Mouse (Mus musculus): ENCODE measurements around the gene Vps33b.
A peak's percentile ranks its signal among the peaks of the same experiment; 100 is the strongest.
"Not testable (repeated sequence)": the region's sequence is repeated elsewhere in the genome, so short reads cannot be mapped to it uniquely, and the experiment has no call there.

Vps33b gene

DNA sequence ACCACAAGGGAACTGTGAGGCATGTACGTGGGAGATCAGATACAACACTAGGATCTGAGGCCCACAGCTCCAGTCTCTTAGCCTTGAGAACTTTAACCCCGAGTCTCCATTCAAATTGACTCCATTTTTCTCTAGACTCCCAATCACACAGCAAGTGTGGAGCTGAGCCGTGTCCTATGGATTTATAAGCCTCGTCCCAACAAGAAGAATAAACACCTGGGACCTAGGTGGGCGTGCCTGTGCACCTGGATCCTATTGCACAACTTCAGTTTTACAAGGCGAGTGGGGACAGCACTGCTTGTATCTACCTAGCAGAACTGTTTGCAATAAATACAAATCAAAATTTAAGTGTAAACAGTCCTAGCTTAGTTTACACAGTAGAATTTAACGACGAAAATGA is 53.9 kb downstream of the Vps33b start:
- no peak for DNase-seq

DNA sequence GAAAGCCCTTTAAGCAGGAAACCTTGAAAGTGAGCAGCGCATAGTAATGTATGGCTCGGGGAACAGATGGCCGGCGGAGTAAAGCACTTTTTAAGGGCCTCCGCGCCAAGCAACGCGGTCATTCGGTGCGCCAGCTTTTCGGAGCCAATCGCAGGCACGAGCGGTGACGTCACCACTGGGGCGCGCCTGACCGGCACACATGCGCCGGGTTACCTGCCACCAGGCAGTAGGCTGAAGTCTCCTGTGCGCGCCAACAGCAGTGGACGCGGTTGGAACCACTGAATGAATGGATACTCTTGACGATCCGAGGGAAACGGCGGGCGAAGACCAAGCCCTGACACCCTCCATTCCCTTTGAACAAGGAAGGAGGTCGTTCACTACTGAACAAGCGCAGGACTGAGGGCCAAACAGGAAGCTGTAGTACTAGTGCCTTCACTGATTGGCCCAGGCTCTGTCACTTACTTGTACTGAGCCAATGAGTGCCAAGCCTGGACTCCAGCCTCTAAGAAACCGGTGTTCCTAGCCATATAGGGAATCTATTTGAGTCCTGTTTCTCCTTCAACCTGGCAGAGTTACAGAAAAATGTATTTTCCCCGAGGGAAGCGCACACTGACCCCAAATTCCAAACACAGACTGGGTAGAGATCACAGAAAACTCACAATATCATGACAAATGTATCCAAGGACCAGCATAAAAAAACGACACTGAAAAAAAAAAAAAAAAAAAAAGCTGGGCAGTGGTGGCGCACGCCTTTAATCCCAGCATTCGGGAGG is 54.8 kb downstream of the Vps33b start, which contains the start of gene Rccd1:
Gene Rccd1, minus strand, starts transcription at position 412 of the 773 bp plus-strand sequence.
- DNase-seq = peak; percentile 96

DNA sequence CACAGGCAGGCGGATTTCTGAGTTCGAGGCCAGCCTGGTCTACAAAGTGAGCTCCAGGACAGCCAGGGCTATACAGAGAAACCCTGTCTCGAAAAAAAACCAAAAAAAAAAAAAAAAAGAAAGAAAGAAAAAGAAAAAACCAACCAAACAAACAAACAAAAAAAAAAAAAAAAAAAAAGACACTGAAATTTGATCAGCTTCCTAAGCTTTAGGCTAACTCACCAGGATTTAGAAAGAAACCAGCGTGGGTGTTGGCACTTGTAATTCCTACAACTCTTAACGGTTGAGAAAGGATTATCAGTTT is 55.3 kb downstream of the Vps33b start:
- DNase-seq = not testable (repeated sequence)

DNA sequence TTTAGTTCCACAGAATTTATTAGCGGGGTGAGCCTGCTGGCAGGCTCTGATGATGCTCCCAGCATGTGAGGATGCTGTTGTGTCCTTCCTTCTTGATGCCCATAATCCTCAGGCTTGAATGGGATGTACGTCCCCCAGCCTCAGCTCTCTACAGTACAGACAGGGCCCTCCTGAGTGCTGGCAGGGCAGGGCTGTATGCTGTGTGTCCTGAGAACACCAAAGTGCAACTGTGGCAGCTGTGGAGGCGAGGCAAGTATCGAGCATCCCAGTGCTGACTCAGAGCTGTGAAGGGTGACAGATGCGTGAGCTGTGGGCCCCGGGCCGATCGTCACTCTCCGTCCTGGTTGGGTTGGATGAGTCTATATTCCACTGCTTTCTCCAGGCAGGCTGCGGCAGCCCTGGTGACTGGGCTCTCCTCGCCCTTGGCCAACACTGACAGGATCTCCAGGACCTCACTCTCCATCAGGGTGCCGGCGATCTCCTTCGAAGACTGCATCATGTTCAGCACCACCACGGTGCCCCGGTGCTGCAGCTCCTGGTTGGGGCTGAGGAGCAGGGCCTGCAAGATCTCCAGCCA is 55.9 kb downstream of the Vps33b start:
- DNase-seq = no peak

DNA sequence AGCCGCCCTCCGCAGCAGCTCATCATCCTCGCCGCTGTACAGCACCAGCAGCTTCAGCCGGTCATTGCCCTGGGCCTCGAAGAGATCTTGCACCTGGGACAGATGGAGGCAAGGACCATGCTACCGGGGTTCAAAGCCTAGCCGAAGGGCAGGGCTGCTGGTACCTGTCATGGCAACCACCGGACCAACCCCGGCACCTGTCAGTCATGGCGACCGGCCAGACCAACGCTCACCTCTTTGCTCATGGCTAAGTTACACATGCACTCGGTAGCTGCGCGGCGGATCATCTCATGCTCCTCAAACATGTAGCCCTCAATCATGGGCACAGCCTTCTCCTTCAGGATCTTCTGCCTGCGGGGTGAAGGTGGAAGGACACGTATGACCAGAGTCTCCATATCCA is 56.6 kb downstream of the Vps33b start:
- no peak for DNase-seq

DNA sequence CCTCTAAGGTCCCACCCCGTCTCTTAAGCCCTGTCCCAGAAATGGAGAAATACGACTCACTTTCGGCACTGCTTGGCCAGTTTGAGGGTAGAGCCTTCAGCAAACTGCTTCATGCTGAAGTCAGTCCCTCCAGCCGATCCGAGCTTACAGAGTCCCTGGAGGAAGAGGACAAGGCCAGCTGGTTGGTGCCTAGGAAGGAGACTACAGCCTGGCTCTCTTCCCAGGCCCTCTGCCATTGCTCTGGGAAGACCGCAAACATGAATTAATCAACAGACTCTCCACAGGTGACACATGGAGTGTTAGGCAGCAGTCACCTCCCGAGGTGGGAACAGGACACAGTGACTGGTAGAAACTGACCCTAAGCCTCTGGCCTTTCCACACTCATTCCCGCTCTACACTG is 60.8 kb downstream of the Vps33b start:
- peak; percentile 41 for DNase-seq

DNA sequence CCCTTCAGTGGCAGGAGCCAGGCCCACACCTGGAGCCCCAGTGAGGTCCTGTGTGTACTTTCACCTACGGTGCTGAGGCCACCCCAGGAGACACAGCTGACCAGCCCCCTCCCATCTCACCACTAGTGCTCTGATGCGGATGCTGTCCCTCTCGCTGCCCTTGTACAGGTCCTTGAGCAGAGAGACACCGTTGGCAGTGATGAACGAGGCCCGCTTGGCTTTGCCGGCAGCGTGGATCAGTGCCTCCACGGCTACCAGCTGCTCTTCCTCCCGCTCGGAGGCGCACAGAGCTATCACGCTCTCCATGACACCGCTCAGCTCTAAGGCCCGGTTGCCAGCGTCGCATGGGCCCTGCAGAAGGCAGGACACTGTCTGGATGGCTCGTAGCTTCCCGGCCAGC is 62.0 kb downstream of the Vps33b start:
- DNase-seq = no peak

DNA sequence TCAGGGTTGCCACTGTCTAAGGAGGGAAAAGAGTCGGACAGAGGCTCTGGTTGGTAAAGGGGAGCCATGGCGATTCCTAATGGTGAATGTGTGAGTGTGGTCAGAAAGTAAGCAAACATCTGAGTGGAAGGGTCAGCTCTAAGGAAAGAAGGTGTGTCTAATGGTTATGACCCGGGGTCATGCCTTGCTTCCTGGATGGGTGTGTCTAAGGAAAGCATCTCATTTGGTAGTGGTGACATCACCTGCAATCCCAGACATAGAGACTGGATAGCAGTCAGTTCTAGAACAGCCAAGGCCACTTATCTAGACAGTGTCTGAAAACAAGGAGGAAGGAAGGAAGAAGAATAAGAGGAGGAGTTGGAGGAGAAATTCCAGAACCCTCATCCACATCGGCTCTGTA is 65.4 kb downstream of the Vps33b start:
- DNase-seq = no peak

DNA sequence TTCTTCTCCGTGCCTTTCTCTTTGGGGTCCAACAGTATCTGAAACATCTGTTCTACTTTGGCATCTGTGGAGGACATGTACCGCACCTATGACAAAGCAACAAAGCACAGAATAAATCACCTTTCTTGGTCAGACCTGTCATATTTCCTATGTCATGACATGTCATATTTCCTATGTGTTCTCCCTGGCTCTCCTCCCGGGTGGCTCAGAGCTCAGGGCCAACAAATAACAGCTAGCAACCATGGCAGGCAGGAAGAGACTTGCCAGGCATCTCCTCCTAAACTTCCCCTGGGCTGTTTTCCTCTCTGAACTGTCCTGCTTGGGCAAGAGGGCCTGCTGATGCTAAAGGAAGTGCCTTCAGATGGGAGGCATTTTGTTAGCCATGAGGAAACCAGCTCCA is 67.5 kb downstream of the Vps33b start:
- no peak for DNase-seq

DNA sequence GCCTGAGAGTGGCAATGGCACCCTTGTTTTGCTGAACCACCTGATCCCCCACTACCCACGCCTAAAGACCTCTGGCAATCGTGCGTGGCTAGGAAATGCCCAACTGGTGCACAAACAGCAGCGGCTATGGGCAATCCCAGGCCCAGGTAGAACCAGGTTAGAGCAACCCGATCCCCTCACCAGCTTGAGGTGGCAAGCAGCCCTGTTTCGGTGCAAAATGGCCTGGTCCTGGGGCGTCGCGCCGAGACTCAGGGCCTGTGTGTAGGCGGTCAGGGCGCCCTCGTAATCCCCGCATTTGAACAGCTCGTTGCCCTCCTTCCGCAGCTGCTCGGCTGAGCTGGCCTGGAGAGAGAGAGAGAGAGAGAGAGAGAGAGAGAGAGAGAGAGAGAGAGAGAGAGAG is 69.9 kb downstream of the Vps33b start:
- peak; percentile 59 for DNase-seq

DNA sequence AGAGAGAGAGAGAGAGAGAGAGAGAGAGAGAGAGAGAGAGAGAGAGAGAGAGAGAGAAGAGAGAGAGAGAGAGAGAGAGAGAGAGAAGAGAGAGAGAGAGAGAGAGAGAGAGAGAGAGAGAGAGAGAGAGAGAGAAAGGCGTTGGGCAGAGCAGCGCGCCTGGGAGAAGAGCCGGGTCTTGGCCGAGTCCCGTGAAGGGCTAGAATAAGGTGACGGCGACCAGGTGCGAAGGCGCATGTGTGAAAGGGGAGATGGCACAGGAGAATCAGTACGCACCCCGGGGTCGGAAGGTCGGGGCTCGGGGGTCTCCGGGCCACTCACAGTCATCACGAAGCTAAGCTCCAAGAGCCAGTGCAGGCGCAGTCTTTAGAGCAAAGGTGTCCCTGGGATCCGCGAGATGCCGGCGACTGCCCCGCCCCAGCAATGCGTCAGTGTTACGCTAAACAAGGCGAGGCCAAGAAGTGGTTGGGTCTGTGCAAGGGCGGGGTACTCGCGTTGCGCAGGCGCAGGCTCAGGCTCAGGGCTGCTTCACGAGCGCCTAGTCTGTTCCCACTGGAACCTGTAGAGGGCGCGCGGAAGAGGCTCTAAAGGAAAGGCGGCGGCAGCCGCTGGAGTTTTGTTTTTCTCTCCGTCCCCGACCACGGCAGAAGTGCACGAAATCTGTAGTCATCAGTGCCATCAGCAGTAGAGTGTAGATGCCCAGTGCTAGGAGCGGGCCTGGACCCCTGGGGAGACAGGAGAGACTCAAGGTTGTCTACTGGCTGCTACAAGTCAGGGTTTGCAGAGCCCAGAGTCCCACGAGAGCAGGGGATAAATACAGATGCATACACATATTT is 70.6 kb downstream of the Vps33b start:
- peak; percentile 98 for DNase-seq

DNA sequence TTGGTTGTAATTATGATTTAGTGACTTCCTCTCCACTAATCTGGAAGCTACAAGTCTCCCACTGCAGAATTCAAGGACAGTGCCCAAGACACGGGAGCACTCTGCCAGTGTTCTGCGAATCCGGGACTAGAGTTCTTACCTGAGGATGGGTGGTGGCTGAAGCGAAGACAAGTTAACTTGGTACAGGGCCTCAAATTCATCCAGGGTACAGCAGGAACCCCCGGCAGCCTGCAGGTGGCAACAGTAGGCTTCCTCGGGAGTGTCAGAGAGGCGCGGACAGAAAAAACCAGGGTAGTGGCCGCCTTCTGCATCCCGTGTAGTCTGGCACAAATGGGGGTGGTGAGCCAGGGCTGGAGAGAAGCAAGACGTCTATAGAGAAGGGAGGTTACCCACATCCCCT is 71.3 kb downstream of the Vps33b start, which contains the start of gene Unc45a:
Gene Unc45a, minus strand, starts transcription at position 213 of the 400 bp plus-strand sequence.
- DNase-seq = peak; percentile 66

Data from cerebellum, adult 8-10 months (tissue).